Mouse (Mus musculus) midbrain, postnatal 0 days (tissue): ENCODE measurements around the gene Mchr1. TPM values are rescaled to one million over a fixed set of nuclear protein-coding genes. Genes with fewer than 3 reads are reported as not detected.

Experiments
- ATAC-seq: fragments of 200-750 bp; cut with Nextera tagmentation; 2 replicates; pipeline ENCODE4 v1.8.0; 2017; ENCODE audit warnings: moderate number of reproducible peaks, mild to moderate bottlenecking, moderate TSS enrichment, moderate library complexity; ENCODE audit not compliant: low FRiP score
- DNase-seq: peaks from one replicate; pipeline ENCODE4 v3.0.0-alpha.2; 2015; ENCODE audit warnings: low spot score
- H3K27ac ChIP-seq: fragments of 300-500 bp; sonication (generic); 2 replicates; pipeline ENCODE4 v1.5.1; 2014; ENCODE audit warnings: low read depth, mild to moderate bottlenecking, low read length, mixed read lengths
- H3K27me3 ChIP-seq: fragments of 300-500 bp; sonication (generic); 2 replicates; pipeline ENCODE4 v1.6.1; 2014; ENCODE audit warnings: low read length, control low read depth, mixed read lengths; ENCODE audit not compliant: insufficient read depth
- H3K36me3 ChIP-seq: fragments of 300-500 bp; sonication (generic); 2 replicates; pipeline ENCODE4 v1.6.1; 2014; ENCODE audit warnings: low read length, control low read depth, mixed read lengths; ENCODE audit not compliant: insufficient read depth
- H3K4me1 ChIP-seq: fragments of 300-500 bp; sonication (generic); 2 replicates; pipeline ENCODE4 v1.6.1; 2014; ENCODE audit warnings: mild to moderate bottlenecking, control low read depth, antibody characterized with exemption, low read length, mixed read lengths; ENCODE audit not compliant: insufficient read depth
- H3K4me2 ChIP-seq: fragments of 300-500 bp; sonication (generic); 2 replicates; pipeline ENCODE4 v1.6.1; 2014; ENCODE audit warnings: low read depth, mild to moderate bottlenecking, low read length, mixed read lengths; ENCODE audit not compliant: poor library complexity, severe bottlenecking
- H3K4me3 ChIP-seq: fragments of 300-500 bp; sonication (generic); 2 replicates; pipeline ENCODE4 v1.5.1; 2014; ENCODE audit warnings: low read depth, mild to moderate bottlenecking, low read length, moderate library complexity
- H3K9ac ChIP-seq: fragments of 300-500 bp; sonication (generic); replicated peaks from 2 replicates; pipeline ENCODE4 v1.6.1; 2014; ENCODE audit warnings: mild to moderate bottlenecking, low read length, moderate library complexity, mixed read lengths; ENCODE audit not compliant: poor library complexity, severe bottlenecking
- H3K9me3 ChIP-seq: fragments of 300-500 bp; sonication (generic); 2 replicates; pipeline ENCODE4 v1.6.1; 2016; ENCODE audit warnings: low read length, control low read depth
- CTCF ChIP-seq: IDR thresholded peaks from 2 replicates; pipeline ENCODE4 v1.5.1; 2016; ENCODE audit warnings: antibody characterized with exemption, mild to moderate bottlenecking
- WGBS: fragments of 180-500 bp; shearing (Covaris S2); extraction: QIAGEN DNeasy Blood & Tissue Kit; methylation state at CpG from one replicate; pipeline ENCODE4 v1.1.7; 2014; 5-methylcytosine and 5-hydroxymethylcytosine counted together
- polyA plus RNA-seq: library from polyadenylated mRNA; unstranded; fragments of >200 nt; fragmentation: Nextera tagmentation; extraction: Ambion mirVana; gene quantifications from 2 replicates; pipeline ENCODE4 v1.2.1, GENCODE M21; 2015
- total RNA-seq: library from RNA; depleted of rRNA; stranded (reverse); fragments of >200 nt; gene quantifications from 2 replicates; pipeline ENCODE4 v1.2.3, GENCODE M21; 2014

Gene Mchr1
- total and polyA plus RNA-seq, 2 experiments from 2014 or later: 9.3 to 17.2 TPM

- no peak for DNase-seq
- H3K36me3 ChIP-seq: no peaks in the 10 kb centered on the region
- no peaks in the 10 kb centered on the region for H3K4me1 ChIP-seq
- ATAC-seq: no peak
- no peak overlapping the region for H3K4me2 ChIP-seq
- 77% methylated on average over 3 of the region's 3 CpGs for WGBS
- no peak for TF ChIP-seq CTCF
- H3K4me3 ChIP-seq: no peak overlapping the region
- H3K27me3 ChIP-seq: no peaks in the 10 kb centered on the region
- H3K9me3 ChIP-seq: no peaks in the 10 kb centered on the region
- no peak overlapping the region for H3K9ac ChIP-seq
- H3K27ac ChIP-seq: no peak overlapping the region
Observed at GRCm38 (mm10) chr15:81229791-81230190, 5.5 kb upstream of the Mchr1 start.

DNA sequence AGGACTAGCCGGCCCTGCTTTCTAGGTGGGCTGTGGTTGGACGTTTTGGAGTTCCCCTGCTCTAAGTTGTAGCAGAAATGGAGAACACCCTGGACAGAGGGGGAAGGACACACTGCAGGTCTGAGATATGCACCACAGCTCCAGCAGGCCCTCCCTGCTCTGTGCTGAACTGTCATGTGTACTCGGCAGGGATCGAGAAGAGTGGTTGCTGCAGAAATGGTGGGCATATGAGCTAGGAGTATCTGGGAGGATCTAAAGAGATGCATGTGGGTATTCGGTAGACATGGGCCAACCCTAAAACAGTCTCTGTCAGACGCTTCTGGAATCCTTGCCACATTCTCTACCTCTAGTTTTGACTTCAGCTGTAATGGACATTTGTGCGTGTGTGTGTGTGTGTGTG, 4.0 kb upstream of the Mchr1 start:
- Histone ChIP-seq H3K27me3 (no peaks in the 10 kb centered on the region), H3K4me1 (no peaks in the 10 kb centered on the region), H3K4me2 (no peak overlapping the region), H3K9ac (no peak overlapping the region), H3K4me3 (no peak overlapping the region), H3K27ac (no peak overlapping the region), H3K36me3 (no peaks in the 10 kb centered on the region), H3K9me3 (no peaks in the 10 kb centered on the region)
- ATAC-seq: no peak
- no peak for DNase-seq
- WGBS: 79% methylated on average over 7 of the region's 7 CpGs
- no peak for TF ChIP-seq CTCF

- Histone ChIP-seq H3K36me3 (no peaks in the 10 kb centered on the region), H3K9me3 (no peaks in the 10 kb centered on the region), H3K4me2 (peak overlapping the region; percentile 61), H3K4me3 (peak overlapping the region; percentile 56), H3K4me1 (no peaks in the 10 kb centered on the region; the same call in 1 of the 2 replicates), H3K27me3 (no peaks in the 10 kb centered on the region), H3K9ac (peak overlapping the region; percentile 61), H3K27ac (peak overlapping the region; percentile 63)
- no peak for TF ChIP-seq CTCF
- DNase-seq: no peak
- no peak for ATAC-seq
- WGBS: 0% methylated on average over 8 of the region's 8 CpGs
Observed at GRCm38 (mm10) chr15:81236062-81236461, 763 bp downstream of the Mchr1 start.

- Histone ChIP-seq H3K4me2 (0 out of 2 replicates have a peak overlapping the region, but pooled peaks have one; percentile 61), H3K27ac (no peak overlapping the region), H3K36me3 (no peaks in the 10 kb centered on the region), H3K4me1 (no peaks in the 10 kb centered on the region; the same call in 1 of the 2 replicates), H3K4me3 (no peak overlapping the region), H3K9ac (no peak overlapping the region), H3K9me3 (no peaks in the 10 kb centered on the region), H3K27me3 (no peaks in the 10 kb centered on the region)
- WGBS: 94% methylated on average over 18 of the region's 18 CpGs
- no peak for TF ChIP-seq CTCF
- no peak for ATAC-seq
- DNase-seq: no peak
Observed at GRCm38 (mm10) chr15:81237471-81237870, 2.2 kb downstream of the Mchr1 start.

DNA sequence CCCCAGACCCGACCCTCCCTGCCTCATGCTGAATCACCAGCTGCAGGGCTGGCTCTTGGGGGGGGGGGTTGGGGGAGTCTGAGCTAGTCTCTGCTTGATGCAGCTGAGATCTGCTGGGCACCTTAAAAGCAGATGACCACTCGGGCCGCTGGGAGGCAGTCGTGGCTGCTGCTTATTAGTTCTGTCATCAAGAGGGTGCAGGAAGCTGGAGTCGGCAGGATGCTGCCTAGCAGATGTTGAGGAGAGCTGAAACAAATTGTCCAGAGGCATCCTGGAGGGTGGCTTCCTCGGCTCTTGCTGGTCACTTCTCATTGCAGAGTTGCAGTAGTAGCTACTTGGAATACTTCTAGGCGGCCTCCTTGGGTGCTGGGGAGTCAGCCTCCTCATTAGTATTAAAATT, 4.0 kb downstream of the Mchr1 start:
- H3K27me3 ChIP-seq: no peaks in the 10 kb centered on the region
- no peaks in the 10 kb centered on the region; the same call in 1 of the 2 replicates for H3K4me1 ChIP-seq
- no peaks in the 10 kb centered on the region for H3K9me3 ChIP-seq
- no peak overlapping the region for H3K27ac ChIP-seq
- no peak overlapping the region for H3K9ac ChIP-seq
- no peak overlapping the region for H3K4me2 ChIP-seq
- peak; percentile 63 for TF ChIP-seq CTCF
- no peaks in the 10 kb centered on the region for H3K36me3 ChIP-seq
- no peak overlapping the region for H3K4me3 ChIP-seq
- ATAC-seq (no peak), DNase-seq (peak; percentile 58)
- 27% methylated on average over 7 of the region's 7 CpGs for WGBS

DNA sequence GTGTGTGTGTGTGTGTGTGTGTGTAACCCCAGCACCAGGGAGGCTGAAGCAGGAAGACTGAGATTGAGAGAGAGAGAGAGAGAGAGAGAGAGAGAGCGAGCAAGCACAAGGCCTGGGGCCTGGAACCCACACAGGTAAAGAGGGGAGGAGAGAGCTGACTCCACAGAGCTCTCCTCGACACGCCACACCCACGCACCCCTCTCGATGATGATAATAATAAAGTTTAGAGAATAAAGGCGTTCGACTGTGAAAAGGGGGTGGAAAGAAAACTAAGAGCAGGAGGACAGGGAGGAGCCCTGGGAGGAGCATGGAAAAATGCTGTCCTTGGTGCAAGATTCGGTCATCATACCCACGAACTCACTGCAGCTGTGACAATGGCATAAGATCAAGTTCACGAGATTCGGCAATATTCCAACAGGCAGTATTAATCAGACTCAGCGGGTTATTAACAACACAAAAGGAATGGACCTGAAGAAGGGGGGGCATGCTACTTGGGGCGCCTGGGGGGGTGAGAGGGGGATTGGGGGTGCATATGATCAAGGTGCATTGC, 4.6 kb downstream of the Mchr1 start:
- Histone ChIP-seq H3K27ac (no peak overlapping the region), H3K36me3 (no peaks in the 10 kb centered on the region), H3K27me3 (no peaks in the 10 kb centered on the region), H3K4me1 (no peaks in the 10 kb centered on the region; the same call in 1 of the 2 replicates), H3K9me3 (no peaks in the 10 kb centered on the region), H3K4me3 (no peak overlapping the region), H3K9ac (no peak overlapping the region), H3K4me2 (no peak overlapping the region)
- no peak for TF ChIP-seq CTCF
- ATAC-seq: no peak
- no peak for DNase-seq
- WGBS: 72% methylated on average over 13 of the region's 13 CpGs
